Mouse (Mus musculus) ES-Bruce4 (cell line): Measurements from ENCODE around the gene Crygd.

Source experiments
- CTCF ChIP-seq: IDR thresholded peaks from one replicate; pipeline ENCODE4 v1.8.1; 2011; ENCODE audit warnings: low read depth, low read length
- EP300 ChIP-seq: IDR thresholded peaks from 2 replicates; pipeline ENCODE4 v1.6.1; 2011; ENCODE audit warnings: low read depth, low read length; ENCODE audit not compliant: insufficient read depth
- POLR2A ChIP-seq: IDR thresholded peaks from one replicate; pipeline ENCODE4 v1.8.1; 2011; ENCODE audit warnings: low read length; ENCODE audit not compliant: insufficient read depth

- no peak for TF ChIP-seq POLR2A
- TF ChIP-seq EP300, result no peak
- TF ChIP-seq CTCF, result no peak
Observed at GRCm38 (mm10) chr1:65051696-65052095, 11.6 kb downstream of the Crygd start.
